Mouse (Mus musculus) leukemia stem cell, adult 10-12 weeks (primary cell): ENCODE measurements around the gene AU040320. TPM values are rescaled to one million over a fixed set of nuclear protein-coding genes. Genes with fewer than 3 reads are reported as not detected.

Experiments used
- polyA plus RNA-seq: library from polyadenylated mRNA; stranded (reverse); fragments of >175 nt; gene quantifications from 2 replicates; pipeline ENCODE4 v1.2.3, GENCODE M21; 2012; ENCODE audit warnings: low replicate concordance

The AU040320 gene
- polyA plus RNA-seq, result 21.7 and 22.1 TPM in 2 replicates

DNA sequence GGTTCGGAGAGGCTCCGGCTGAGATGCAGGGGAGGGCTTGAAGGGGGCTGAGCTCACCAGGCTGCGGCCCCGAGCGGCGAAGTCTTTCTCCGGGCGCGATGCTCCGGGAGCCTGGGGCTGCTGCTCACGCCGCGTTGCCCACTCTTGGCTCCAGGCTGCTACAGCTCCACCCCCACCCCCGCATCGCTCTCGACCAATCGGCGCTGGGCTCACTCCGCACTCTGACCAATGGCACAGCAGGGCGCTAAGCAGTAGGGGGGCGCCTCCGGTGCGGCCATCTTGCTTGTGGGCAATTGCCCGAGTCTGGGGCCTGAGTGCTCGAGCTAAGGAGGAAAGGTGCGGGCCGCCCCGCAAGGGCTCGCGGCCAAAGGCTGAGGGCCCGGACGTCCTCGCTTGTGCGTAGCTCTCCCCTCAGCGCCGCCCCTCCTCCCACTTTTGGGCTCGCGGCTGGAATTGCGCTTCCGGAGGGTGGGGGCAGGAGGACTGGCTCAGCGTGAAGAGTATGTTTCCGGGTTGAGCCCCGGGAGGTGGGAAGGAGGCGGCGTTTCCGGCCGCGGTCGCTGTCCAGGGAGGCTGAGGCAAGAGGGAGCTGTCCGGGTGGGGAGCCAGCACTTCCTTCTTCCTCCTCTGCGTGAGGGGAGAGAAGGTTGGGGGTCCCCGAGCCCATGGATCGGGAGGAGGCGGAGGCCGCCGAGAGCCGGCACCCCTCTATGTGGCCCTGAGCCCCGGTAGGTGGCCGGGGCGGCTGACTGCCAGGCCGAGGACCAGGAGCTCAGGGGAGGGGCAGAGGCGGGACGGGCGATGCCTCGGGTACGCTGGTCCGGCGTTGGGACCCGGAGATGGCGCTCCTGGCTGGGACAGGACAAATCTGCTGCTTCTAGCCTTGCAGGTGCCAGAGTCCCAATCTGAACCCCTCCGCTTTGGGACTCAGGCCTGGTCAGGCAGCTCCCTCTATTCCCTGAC, at the start of gene AU040320, which contains the start of gene Ncdn:
Gene AU040320, plus strand, starts transcription at position 277 of the 963 bp plus-strand sequence.
Gene Ncdn, minus strand, starts transcription at position 171 of the 963 bp plus-strand sequence.

DNA sequence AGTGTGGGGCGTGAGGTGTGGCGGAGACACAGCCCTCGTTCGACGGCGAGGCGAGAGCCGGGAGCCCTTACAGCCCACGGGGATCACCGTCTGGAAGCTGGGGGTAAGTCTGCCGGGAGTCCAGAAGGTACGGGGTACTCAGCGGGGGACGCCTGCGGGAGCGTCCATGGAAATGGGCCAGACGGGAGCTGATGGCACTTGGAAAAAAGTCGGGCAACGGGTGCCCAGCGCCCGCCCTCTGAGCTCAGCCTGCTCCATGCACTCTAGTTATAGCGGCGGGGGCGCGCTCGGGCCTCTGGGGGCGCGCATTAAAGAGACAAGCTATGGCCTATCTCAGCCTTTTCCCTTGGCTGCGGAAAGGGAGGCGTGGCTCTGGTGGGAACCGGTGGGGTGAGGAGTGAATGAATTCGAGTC, 17.3 kb upstream of the AU040320 start, which contains the start of gene Tfap2e:
Gene Tfap2e, minus strand, starts transcription at position 240 of the 414 bp plus-strand sequence.

Other genes with a start within 250 kb of the AU040320 start
- gene Ago4, start 220.1 kb upstream of the AU040320 start, polyA plus RNA-seq, result 0.18 and 0.22 TPM in 2 replicates
- gene Clspn, start 196.6 kb upstream of the AU040320 start, polyA plus RNA-seq, result 1.8 and 7.6 TPM in 2 replicates
- 0.61 and 1.3 TPM in 2 replicates for gene 5730409E04Rik, start 143.7 kb upstream of the AU040320 start, polyA plus RNA-seq
- gene Psmb2, start 75.9 kb upstream of the AU040320 start, polyA plus RNA-seq, result 7.3 and 109 TPM in 2 replicates
- gene Tfap2e, start 17.3 kb upstream of the AU040320 start, polyA plus RNA-seq, result not detected in 2 replicates
- gene Ncdn, start 106 bp upstream of the AU040320 start, polyA plus RNA-seq, result 60.3 and 83.9 TPM in 2 replicates
- 1.5 and 2.5 TPM in 2 replicates for gene Zmym4, start 214.6 kb downstream of the AU040320 start, polyA plus RNA-seq